Mouse (Mus musculus): ENCODE data around the gene Trpm2. TPM values are rescaled to one million over a fixed set of nuclear protein-coding genes. Genes with fewer than 3 reads are reported as not detected.
A peak's percentile ranks its signal among the peaks of the same experiment; 100 is the strongest.
"Not testable (repeated sequence)": the region's sequence is repeated elsewhere in the genome, so short reads cannot be mapped to it uniquely, and the experiment has no call there.

Trpm2 gene
- polyA plus RNA-seq, 1 experiment from 2014 or later: 0.66 TPM

GRCm38 (mm10) chr10:78012661-78013495, 42.5 kb upstream of the Trpm2 start:
- Histone ChIP-seq H3K9ac (ENCODE audit: low read depth, low read length) (no peak overlapping the region), H3K4me3 (ENCODE audit: low read depth, low read length) (no peak overlapping the region), H3K9me3 (ENCODE audit: control insufficient read depth) (no peaks in the 10 kb centered on the region), H3K27me3 (replicated peaks; ENCODE audit: control insufficient read depth, insufficient read depth, low read length) (no peaks in the 10 kb centered on the region), H3K27ac (ENCODE audit: low read depth, low read length) (no peak overlapping the region), H3K4me1 (replicated peaks; ENCODE audit: control insufficient read depth, insufficient read depth, low read length) (peaks cover 11% of the 10 kb centered on the region), H3K36me3 (ENCODE audit: control insufficient read depth, insufficient read depth) (no peaks in the 10 kb centered on the region), H3K4me2 (replicated peaks; ENCODE audit: low read depth) (no peak overlapping the region)
- ATAC-seq: no peak
- 90% methylated on average over 18 of the region's 18 CpGs for WGBS
- TF ChIP-seq CTCF (IDR thresholded peaks at IDR 0.05; ENCODE audit: low read depth): no peak

- not testable (repeated sequence) for H3K36me3 ChIP-seq (ENCODE audit: control insufficient read depth, insufficient read depth); H3K4me3 ChIP-seq (ENCODE audit: low read depth, low read length); ATAC-seq; H3K27me3 ChIP-seq (replicated peaks; ENCODE audit: control insufficient read depth, insufficient read depth, low read length); H3K9me3 ChIP-seq (ENCODE audit: control insufficient read depth); H3K9ac ChIP-seq (ENCODE audit: low read depth, low read length); H3K27ac ChIP-seq (ENCODE audit: low read depth, low read length); H3K4me2 ChIP-seq (replicated peaks; ENCODE audit: low read depth)
- WGBS: 90% methylated on average over 5 of the region's 5 CpGs
- H3K4me1 ChIP-seq (replicated peaks; ENCODE audit: control insufficient read depth, insufficient read depth, low read length): peaks cover 12% of the 10 kb centered on the region
- peak; percentile 36 for TF ChIP-seq CTCF (IDR thresholded peaks at IDR 0.05; ENCODE audit: low read depth)
Observed at GRCm38 (mm10) chr10:78011116-78011515, 40.8 kb upstream of the Trpm2 start.

- peak overlapping the region; percentile 78 for H3K4me3 ChIP-seq (ENCODE audit: low read depth, low read length)
- no peaks in the 10 kb centered on the region for H3K27me3 ChIP-seq (replicated peaks; ENCODE audit: control insufficient read depth, insufficient read depth, low read length)
- no peak for ATAC-seq
- no peak for TF ChIP-seq CTCF (IDR thresholded peaks at IDR 0.05; ENCODE audit: low read depth)
- H3K4me2 ChIP-seq (replicated peaks; ENCODE audit: low read depth): peak overlapping the region; percentile 89
- H3K27ac ChIP-seq (ENCODE audit: low read depth, low read length): no peak overlapping the region
- peaks cover 16% of the 10 kb centered on the region for H3K4me1 ChIP-seq (replicated peaks; ENCODE audit: control insufficient read depth, insufficient read depth, low read length)
- no peaks in the 10 kb centered on the region for H3K9me3 ChIP-seq (ENCODE audit: control insufficient read depth)
- no peaks in the 10 kb centered on the region for H3K36me3 ChIP-seq (ENCODE audit: control insufficient read depth, insufficient read depth)
- 11% methylated on average over 10 of the region's 10 CpGs for WGBS
- H3K9ac ChIP-seq (ENCODE audit: low read depth, low read length): no peak overlapping the region
Observed at GRCm38 (mm10) chr10:78010335-78010734, 40.0 kb upstream of the Trpm2 start.

- Histone ChIP-seq H3K4me1 (replicated peaks; ENCODE audit: control insufficient read depth, insufficient read depth, low read length) (peaks cover 16% of the 10 kb centered on the region), H3K4me2 (replicated peaks; ENCODE audit: low read depth) (peak within 1 kb of the TSS; percentile 89), H3K9ac (ENCODE audit: low read depth, low read length) (peak within 1 kb of the TSS; percentile 67), H3K4me3 (ENCODE audit: low read depth, low read length) (peak within 1 kb of the TSS; percentile 78), H3K27me3 (replicated peaks; ENCODE audit: control insufficient read depth, insufficient read depth, low read length) (no peaks in the 10 kb centered on the region), H3K9me3 (ENCODE audit: control insufficient read depth) (no peaks in the 10 kb centered on the region), H3K36me3 (ENCODE audit: control insufficient read depth, insufficient read depth) (no peaks in the 10 kb centered on the region), H3K27ac (ENCODE audit: low read depth, low read length) (peak within 1 kb of the TSS; percentile 92)
- ATAC-seq: peak; percentile 20; the same call in 1 of the 2 replicates
- TF ChIP-seq CTCF (IDR thresholded peaks at IDR 0.05; ENCODE audit: low read depth): no peak
- 0% methylated on average over 9 of the region's 9 CpGs for WGBS
Observed at GRCm38 (mm10) chr10:78009945-78010293, 39.6 kb upstream of the Trpm2 start, which contains the start of gene Pfkl. Pfkl (minus strand) TSS chr10:78010083.

GRCm38 (mm10) chr10:78009184-78009944, 39.0 kb upstream of the Trpm2 start:
- no peaks in the 10 kb centered on the region for H3K27me3 ChIP-seq (replicated peaks; ENCODE audit: control insufficient read depth, insufficient read depth, low read length)
- H3K9me3 ChIP-seq (ENCODE audit: control insufficient read depth): no peaks in the 10 kb centered on the region
- no peaks in the 10 kb centered on the region for H3K36me3 ChIP-seq (ENCODE audit: control insufficient read depth, insufficient read depth)
- H3K4me2 ChIP-seq (replicated peaks; ENCODE audit: low read depth): peak overlapping the region; percentile 89
- peak; percentile 83 for TF ChIP-seq CTCF (IDR thresholded peaks at IDR 0.05; ENCODE audit: low read depth)
- peak overlapping the region; percentile 78 for H3K4me3 ChIP-seq (ENCODE audit: low read depth, low read length)
- ATAC-seq: peak; percentile 94
- H3K27ac ChIP-seq (ENCODE audit: low read depth, low read length): peak overlapping the region; percentile 92
- H3K4me1 ChIP-seq (replicated peaks; ENCODE audit: control insufficient read depth, insufficient read depth, low read length): peaks cover 17% of the 10 kb centered on the region
- under 1% methylated on average over 55 of the region's 59 CpGs for WGBS
- peak overlapping the region; percentile 67 for H3K9ac ChIP-seq (ENCODE audit: low read depth, low read length)

- TF ChIP-seq CTCF (IDR thresholded peaks at IDR 0.05; ENCODE audit: low read depth): no peak
- Histone ChIP-seq H3K9me3 (ENCODE audit: control insufficient read depth) (no peaks in the 10 kb centered on the region), H3K27ac (ENCODE audit: low read depth, low read length) (no peak overlapping the region), H3K9ac (ENCODE audit: low read depth, low read length) (peak overlapping the region; percentile 67), H3K4me3 (ENCODE audit: low read depth, low read length) (peak overlapping the region; percentile 78; the same call in 1 of the 2 replicates), H3K4me1 (replicated peaks; ENCODE audit: control insufficient read depth, insufficient read depth, low read length) (peaks cover 19% of the 10 kb centered on the region), H3K4me2 (replicated peaks; ENCODE audit: low read depth) (peak overlapping the region; percentile 89), H3K36me3 (ENCODE audit: control insufficient read depth, insufficient read depth) (no peaks in the 10 kb centered on the region), H3K27me3 (replicated peaks; ENCODE audit: control insufficient read depth, insufficient read depth, low read length) (no peaks in the 10 kb centered on the region)
- 67% methylated on average over 3 of the region's 3 CpGs for WGBS
- ATAC-seq: no peak
Observed at GRCm38 (mm10) chr10:78008169-78008568, 37.8 kb upstream of the Trpm2 start.
